Mouse (Mus musculus) myocyte (in vitro differentiated cells): ENCODE data around the gene Itga4. TPM values are rescaled to one million over a fixed set of nuclear protein-coding genes. Genes with fewer than 3 reads are reported as not detected.

Experiments used
- H3K27me3 ChIP-seq: one replicate; pipeline ENCODE4 v1.6.1; 2011; ENCODE audit not compliant: control insufficient read depth, insufficient read depth, insufficient read length
- H3K36me3 ChIP-seq: one replicate; pipeline ENCODE4 v1.6.1; 2011; ENCODE audit not compliant: control insufficient read depth, insufficient read depth
- H3K4me2 ChIP-seq: one replicate; pipeline ENCODE4 v1.6.1; 2011; ENCODE audit warnings: low read depth, control low read depth
- H3K4me3 ChIP-seq: one replicate; pipeline ENCODE4 v1.5.1; 2011; ENCODE audit warnings: mild to moderate bottlenecking, control low read depth, moderate library complexity
- H3K79me2 ChIP-seq: one replicate; pipeline ENCODE4 v1.6.1; 2011; ENCODE audit not compliant: control insufficient read depth, insufficient read depth
- H3ac ChIP-seq: one replicate; pipeline ENCODE4 v1.6.1; 2011; ENCODE audit not compliant: control insufficient read depth, insufficient read length
- CEBPB ChIP-seq: IDR thresholded peaks from 2 replicates; pipeline ENCODE4 v1.6.1; 2011; ENCODE audit warnings: mild to moderate bottlenecking, moderate library complexity; ENCODE audit not compliant: poor library complexity, insufficient read depth, severe bottlenecking
- E2F4 ChIP-seq: IDR thresholded peaks from one replicate; pipeline ENCODE4 v1.6.1; 2011; ENCODE audit warnings: mild to moderate bottlenecking, control low read depth, moderate library complexity; ENCODE audit not compliant: insufficient read depth
- MAX ChIP-seq: IDR thresholded peaks from one replicate; pipeline ENCODE4 v1.6.1; 2011; ENCODE audit warnings: low read depth, mild to moderate bottlenecking, control low read depth
- MYOD1 ChIP-seq, 3 experiments: IDR thresholded peaks; one replicate each; pipeline ENCODE4 v1.6.1; 2011; ENCODE audit warnings: control low read depth in 2 of 3, low read depth in 2 of 3, mild to moderate bottlenecking in 2 of 3, moderate library complexity in 1 of 3; ENCODE audit not compliant: insufficient read length in 2 of 3, control insufficient read depth in 1 of 3
- MYOG ChIP-seq, 3 experiments: IDR thresholded peaks; one replicate each; pipeline ENCODE4 v1.6.1; 2011; ENCODE audit warnings: control low read depth in 2 of 3, low read depth in 2 of 3, mild to moderate bottlenecking in 2 of 3; ENCODE audit not compliant: insufficient read length in 2 of 3, control insufficient read depth in 1 of 3, insufficient read depth in 1 of 3
- POLR2A ChIP-seq: IDR thresholded peaks from one replicate; pipeline ENCODE4 v1.6.1; 2011; ENCODE audit warnings: low read depth, mild to moderate bottlenecking, control low read depth, moderate library complexity; ENCODE audit not compliant: insufficient read length
- POLR2AphosphoS2 ChIP-seq: IDR thresholded peaks from one replicate; pipeline ENCODE4 v1.6.1; 2011; ENCODE audit warnings: low read depth, control low read depth; ENCODE audit not compliant: insufficient read length
- REST ChIP-seq: IDR thresholded peaks from one replicate; pipeline ENCODE4 v1.6.1; 2011; ENCODE audit warnings: mild to moderate bottlenecking, control low read depth, moderate library complexity; ENCODE audit not compliant: insufficient read depth, insufficient read length
- SRF ChIP-seq: IDR thresholded peaks from one replicate; pipeline ENCODE4 v1.6.1; 2011; ENCODE audit warnings: low read depth; ENCODE audit not compliant: control insufficient read depth, insufficient read length
- TCF12 ChIP-seq: IDR thresholded peaks from one replicate; pipeline ENCODE4 v1.6.1; 2011; ENCODE audit warnings: mild to moderate bottlenecking, control low read depth; ENCODE audit not compliant: poor library complexity, insufficient read depth, severe bottlenecking
- TCF3 ChIP-seq: IDR thresholded peaks from one replicate; pipeline ENCODE4 v1.6.1; 2011; ENCODE audit warnings: low read depth, control low read depth; ENCODE audit not compliant: insufficient read length
- USF1 ChIP-seq: IDR thresholded peaks from one replicate; pipeline ENCODE4 v1.6.1; 2011; ENCODE audit warnings: low read depth, mild to moderate bottlenecking, control low read depth, moderate library complexity
- polyA plus RNA-seq: library from polyadenylated mRNA; unstranded; fragments of >200 nt; fragmentation: generic; extraction: Trizol; gene quantifications from one replicate; pipeline ENCODE4 v1.2.1, GENCODE M21; 2012; ENCODE audit warnings: missing spikeins

Gene Itga4
- polyA plus RNA-seq, 1 experiment, result 2.5 TPM

DNA sequence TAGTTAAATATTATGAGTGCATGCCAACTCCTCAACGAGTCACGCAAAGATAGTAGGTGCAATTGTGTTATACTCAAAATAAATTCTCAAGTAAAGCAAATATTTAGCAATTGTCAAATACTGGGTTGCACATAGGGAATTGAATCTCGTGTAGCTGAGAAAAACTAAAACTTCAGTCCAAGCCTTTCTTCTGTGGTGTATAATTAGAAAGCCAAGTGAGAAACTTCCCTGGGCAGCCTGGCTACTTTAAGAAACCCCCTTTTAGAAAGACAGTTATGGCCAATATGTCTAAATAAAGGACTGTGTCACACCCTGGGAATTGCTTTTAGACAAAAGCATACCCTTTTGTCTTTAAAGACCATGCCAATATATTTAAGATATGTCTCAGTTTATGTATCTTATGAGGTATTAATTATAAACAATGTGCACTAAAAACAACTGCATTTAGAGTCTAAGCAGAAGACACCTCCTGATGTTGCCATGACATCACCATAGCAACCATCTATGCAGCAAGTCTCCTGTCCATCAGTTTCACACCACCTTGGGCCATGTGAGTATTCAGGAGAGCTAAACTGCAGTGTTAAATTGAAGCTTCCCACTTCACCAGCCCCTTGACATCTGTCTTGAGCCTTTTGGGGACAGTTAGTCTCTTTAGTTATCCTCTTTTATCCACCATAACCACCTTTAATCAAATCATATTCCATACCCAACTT is 30.4 kb upstream of the Itga4 start:
- TF ChIP-seq TCF3 (no peak), CEBPB (no peak), E2F4 (no peak), MYOG (IDR thresholded peaks at IDR 0.05; ENCODE audit: control insufficient read depth in 1 of 3, insufficient read depth in 1 of 3, insufficient read length in 2 of 3, low read depth in 2 of 3) (no peak), MYOD1 (IDR thresholded peaks at IDR 0.05; ENCODE audit: control insufficient read depth in 1 of 3, insufficient read length in 2 of 3, low read depth in 2 of 3) (no peak), REST (no peak), USF1 (no peak), SRF (no peak), TCF12 (no peak), POLR2A (no peak), MAX (no peak), POLR2AphosphoS2 (no peak)
- H3K79me2 ChIP-seq, result no peaks in the 10 kb centered on the region
- no peaks in the 10 kb centered on the region for H3K36me3 ChIP-seq
- no peak overlapping the region for H3K4me3 ChIP-seq
- H3K27me3 ChIP-seq, result no peaks in the 10 kb centered on the region
- H3ac ChIP-seq, result no peak overlapping the region
- H3K4me2 ChIP-seq, result no peak overlapping the region

DNA sequence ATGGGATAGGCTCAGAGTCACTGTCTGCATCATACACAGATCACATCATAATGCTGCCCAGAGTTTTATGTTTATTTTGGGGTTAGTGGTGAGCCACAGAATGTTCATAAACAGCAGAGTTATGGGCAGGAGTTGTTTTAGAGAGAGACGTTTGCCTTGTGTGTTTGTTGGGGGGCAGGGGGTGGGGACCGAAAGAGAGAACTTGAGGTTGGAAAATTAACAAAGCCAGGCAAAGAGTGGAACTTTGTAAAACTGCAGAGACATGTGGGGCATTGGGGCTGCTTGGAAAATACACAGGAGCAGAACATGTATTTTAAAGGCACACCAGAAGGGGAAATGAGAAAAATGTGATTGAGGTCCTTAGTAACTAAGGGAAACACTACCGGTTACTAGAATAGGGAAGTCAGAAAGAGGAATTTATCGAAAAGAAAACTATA is 27.4 kb upstream of the Itga4 start:
- H3K4me2 ChIP-seq, result no peak overlapping the region
- H3K27me3 ChIP-seq, result no peaks in the 10 kb centered on the region
- H3K4me3 ChIP-seq, result no peak overlapping the region
- TF ChIP-seq SRF (no peak), TCF3 (no peak), TCF12 (no peak), CEBPB (no peak), REST (no peak), MYOG (IDR thresholded peaks at IDR 0.05; ENCODE audit: control insufficient read depth in 1 of 3, insufficient read depth in 1 of 3, insufficient read length in 2 of 3, low read depth in 2 of 3) (no peak), MYOD1 (IDR thresholded peaks at IDR 0.05; ENCODE audit: control insufficient read depth in 1 of 3, insufficient read length in 2 of 3, low read depth in 2 of 3) (no peak), E2F4 (no peak), USF1 (no peak), POLR2AphosphoS2 (no peak), MAX (no peak), POLR2A (no peak)
- H3K36me3 ChIP-seq, result no peaks in the 10 kb centered on the region
- no peak overlapping the region for H3ac ChIP-seq
- no peaks in the 10 kb centered on the region for H3K79me2 ChIP-seq

DNA sequence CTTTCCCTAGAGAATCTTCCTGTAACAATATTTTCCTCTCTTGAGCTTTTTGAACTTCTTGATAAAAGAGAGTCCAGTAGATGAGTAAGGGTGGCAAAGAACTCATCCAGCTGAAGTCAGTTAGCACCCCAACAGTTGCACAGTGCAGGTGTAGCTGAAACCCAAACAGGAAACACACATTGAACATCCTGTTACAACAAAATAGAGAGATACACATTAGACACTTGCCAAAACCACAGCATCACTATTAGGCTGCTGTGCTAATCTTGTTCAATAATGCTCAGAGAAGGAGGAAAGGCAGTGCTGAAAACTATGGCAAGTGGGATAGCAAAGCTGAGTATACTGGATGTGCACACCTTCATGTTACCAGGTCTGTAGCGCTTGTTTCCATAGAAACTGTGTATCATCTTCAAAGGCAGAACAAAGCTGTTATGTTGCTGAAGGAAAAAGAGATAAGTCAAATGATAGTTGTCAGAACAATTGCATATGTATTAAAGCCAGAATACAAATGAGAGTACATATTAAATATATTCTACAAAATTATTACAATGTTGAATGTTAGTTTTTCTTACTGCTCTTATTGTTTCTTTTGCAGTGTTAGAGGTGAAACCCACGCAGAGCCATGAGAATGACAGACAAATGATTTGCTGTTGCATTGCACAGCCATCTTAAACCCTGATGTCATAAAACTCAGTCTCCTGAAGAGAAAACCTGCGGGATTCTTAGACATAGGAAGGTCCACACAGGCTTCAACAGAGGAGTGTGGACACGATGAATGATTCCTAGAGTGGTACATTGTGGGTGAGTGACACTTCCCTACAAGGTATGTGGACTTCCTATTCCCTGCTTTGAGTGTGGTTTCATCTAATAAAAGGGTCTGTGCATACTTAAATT is 23.9 kb upstream of the Itga4 start:
- no peaks in the 10 kb centered on the region for H3K36me3 ChIP-seq
- H3ac ChIP-seq, result no peak overlapping the region
- no peak overlapping the region for H3K4me3 ChIP-seq
- H3K27me3 ChIP-seq, result no peaks in the 10 kb centered on the region
- H3K79me2 ChIP-seq, result no peaks in the 10 kb centered on the region
- no peak for TF ChIP-seq MYOG (IDR thresholded peaks at IDR 0.05; ENCODE audit: control insufficient read depth in 1 of 3, insufficient read depth in 1 of 3, insufficient read length in 2 of 3, low read depth in 2 of 3)
- no peak for TF ChIP-seq TCF12
- no peak for TF ChIP-seq SRF
- TF ChIP-seq REST, result no peak
- TF ChIP-seq POLR2AphosphoS2, result no peak
- TF ChIP-seq MAX, result no peak
- no peak for TF ChIP-seq TCF3
- no peak for TF ChIP-seq MYOD1 (IDR thresholded peaks at IDR 0.05; ENCODE audit: control insufficient read depth in 1 of 3, insufficient read length in 2 of 3, low read depth in 2 of 3)
- TF ChIP-seq CEBPB, result no peak
- no peak for TF ChIP-seq E2F4
- no peak overlapping the region for H3K4me2 ChIP-seq

- Histone ChIP-seq H3K27me3 (no peaks in the 10 kb centered on the region), H3K36me3 (no peaks in the 10 kb centered on the region), H3K79me2 (no peaks in the 10 kb centered on the region), H3K4me2 (no peak overlapping the region), H3ac (no peak overlapping the region), H3K4me3 (no peak overlapping the region)
- TF ChIP-seq CEBPB (no peak), SRF (no peak), TCF3 (no peak), E2F4 (no peak), MYOG (IDR thresholded peaks at IDR 0.05; ENCODE audit: control insufficient read depth in 1 of 3, insufficient read depth in 1 of 3, insufficient read length in 2 of 3, low read depth in 2 of 3) (no peak), POLR2AphosphoS2 (no peak), TCF12 (no peak), MYOD1 (IDR thresholded peaks at IDR 0.05; ENCODE audit: control insufficient read depth in 1 of 3, insufficient read length in 2 of 3, low read depth in 2 of 3) (no peak), POLR2A (no peak), REST (no peak), USF1 (no peak), MAX (no peak)
Measured at GRCm38 (mm10) chr2:79235767-79236487, 19.3 kb upstream of the Itga4 start.
